ENCODE assay signal across 21 mouse cellular contexts in the genomic region with DNA sequence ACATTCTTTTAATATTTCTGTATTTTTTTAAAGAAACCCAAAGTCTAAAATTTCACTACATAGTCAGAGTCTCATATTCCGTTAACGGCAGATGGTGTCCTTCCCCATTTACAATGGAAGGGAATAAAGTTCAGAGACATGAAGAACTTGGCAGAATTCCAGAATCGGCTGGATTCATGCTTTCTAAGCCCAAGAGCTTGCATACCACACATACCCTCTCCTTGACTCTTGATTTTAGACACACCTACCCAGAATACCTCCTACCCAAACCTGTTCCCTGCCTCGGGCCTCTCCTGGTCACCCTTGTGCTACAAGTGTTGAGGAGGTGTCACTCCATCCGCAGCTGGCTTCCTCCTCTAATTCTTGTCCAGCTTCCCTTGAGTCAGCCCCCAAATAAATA.
DNase-seq lines count a peak whose midpoint lies in the region; ATAC-seq and TF ChIP-seq lines count a peak whose summit lies in the region.
"Had no signal": no experiment of that assay in that cellular context is flagged by ENCODE, and none has a peak within 500 bp of the region (broad histone marks: within the 10 kb centered on the region; RNA-seq: fewer than 3 reads in every experiment).

No protein-coding gene starts in this region.

- H3K27ac ChIP-seq in kidney, embryonic 15.5 days: no peak overlapping the region
- peak overlapping the region; percentile 68 for H3K27ac ChIP-seq in lung, embryonic 16.5 days (ENCODE audit: low read length)
- no peak overlapping the region for H3K27ac ChIP-seq in embryonic facial prominence, embryonic 13.5 days
- H3K27ac ChIP-seq: forebrain, embryonic 10.5 days; gastrocnemius, adult 2 months; hindbrain, postnatal 0 days; liver, embryonic 13.5 days; midbrain, embryonic 13.5 days; neural tube, embryonic 13.5 days; stomach, postnatal 0 days had no signal

- H3K9ac ChIP-seq in kidney, embryonic 15.5 days: no peak overlapping the region
- no peak overlapping the region for H3K9ac ChIP-seq in lung, embryonic 16.5 days (ENCODE audit: low read length)
- H3K9ac ChIP-seq in embryonic facial prominence, embryonic 13.5 days: no peak overlapping the region
- H3K9ac ChIP-seq: liver, embryonic 13.5 days; midbrain, embryonic 13.5 days; neural tube, embryonic 13.5 days had no signal

- no peaks in the 10 kb centered on the region for H3K36me3 ChIP-seq in kidney, embryonic 15.5 days
- no peaks in the 10 kb centered on the region for H3K36me3 ChIP-seq in lung, embryonic 16.5 days (ENCODE audit: control insufficient read depth, insufficient read depth, low read length)
- H3K36me3 ChIP-seq in embryonic facial prominence, embryonic 13.5 days: no peaks in the 10 kb centered on the region
- H3K36me3 ChIP-seq: forebrain, embryonic 10.5 days; liver, embryonic 13.5 days; midbrain, embryonic 13.5 days; neural tube, embryonic 13.5 days had no signal

- H3K4me1 ChIP-seq in kidney, embryonic 15.5 days: peaks cover 4% of the 10 kb centered on the region
- peaks cover 2% of the 10 kb centered on the region for H3K4me1 ChIP-seq in lung, embryonic 16.5 days (replicated peaks; ENCODE audit: control insufficient read depth, insufficient read depth, low read length)
- H3K4me1 ChIP-seq in lung, adult 2 months (ENCODE audit: control insufficient read depth, insufficient read depth, low read length): no peaks in the 10 kb centered on the region
- peaks cover 11% of the 10 kb centered on the region for H3K4me1 ChIP-seq in embryonic facial prominence, embryonic 13.5 days
- H3K4me1 ChIP-seq: liver, embryonic 13.5 days had no signal

- no peak overlapping the region for H3K4me2 ChIP-seq in kidney, embryonic 15.5 days
- no peak overlapping the region for H3K4me2 ChIP-seq in lung, embryonic 16.5 days (ENCODE audit: low read depth, low read length)
- no peak overlapping the region for H3K4me2 ChIP-seq in embryonic facial prominence, embryonic 13.5 days
- H3K4me2 ChIP-seq: liver, embryonic 13.5 days; midbrain, embryonic 13.5 days; neural tube, embryonic 13.5 days had no signal

- TF ChIP-seq POLR2A in lung, adult 2 months (IDR thresholded peaks at IDR 0.05; ENCODE audit: borderline replicate concordance, extremely low read depth, low read depth, low read length): no peak

- WGBS in kidney, embryonic 15.5 days: 52% methylated on average over 5 of the region's 5 CpGs
- 21% methylated on average over 5 of the region's 5 CpGs for WGBS in lung, embryonic 16.5 days
- WGBS in lung, adult 2 months: 53% methylated on average over 5 of the region's 5 CpGs
- WGBS in embryonic facial prominence, embryonic 13.5 days: 37% methylated on average over 5 of the region's 5 CpGs

- H3K4me3 ChIP-seq in kidney, embryonic 15.5 days (replicated peaks): no peak overlapping the region
- H3K4me3 ChIP-seq in lung, embryonic 16.5 days (ENCODE audit: low read length): no peak overlapping the region
- H3K4me3 ChIP-seq in lung, adult 2 months (replicated peaks; ENCODE audit: extremely low read depth, low read depth, low read length): no peak overlapping the region
- no peak overlapping the region for H3K4me3 ChIP-seq in embryonic facial prominence, embryonic 13.5 days
- H3K4me3 ChIP-seq: forebrain, embryonic 10.5 days; gastrocnemius, adult 2 months; liver, embryonic 13.5 days; midbrain, embryonic 13.5 days; neural tube, embryonic 13.5 days had no signal

- ATAC-seq in kidney, embryonic 15.5 days (replicated peaks; ENCODE audit: low FRiP score): peak; percentile 43; the same call in 1 of the 2 replicates
- ATAC-seq in lung, embryonic 16.5 days (ENCODE audit: low read depth): peak; percentile 90
- ATAC-seq in embryonic facial prominence, embryonic 13.5 days (ENCODE audit: insufficient number of reproducible peaks, insufficient read depth, low FRiP score, low TSS enrichment, low read depth): peak; percentile 61; the same call in 1 of the 2 replicates
- no peak for ATAC-seq in granulocyte monocyte progenitor cell, adult 5-6 weeks (replicated peaks; ENCODE audit: poor library complexity, severe bottlenecking)
- ATAC-seq: hindbrain, postnatal 0 days; midbrain, embryonic 13.5 days had no signal

- TF ChIP-seq CTCF in lung, adult 2 months (IDR thresholded peaks at IDR 0.05; ENCODE audit: insufficient read depth, low read length): no peak

- peaks cover 87% of the 10 kb centered on the region for H3K27me3 ChIP-seq in kidney, embryonic 15.5 days
- no peaks in the 10 kb centered on the region for H3K27me3 ChIP-seq in lung, embryonic 16.5 days (ENCODE audit: control insufficient read depth, insufficient read depth, low read depth, low read length)
- H3K27me3 ChIP-seq in embryonic facial prominence, embryonic 13.5 days: 0 out of 2 replicates have a peak, but pooled peaks cover 6% of the 10 kb centered on the region
- H3K27me3 ChIP-seq: liver, embryonic 13.5 days had no signal

- DNase-seq in kidney, postnatal 25 days: no peak
- no peak for DNase-seq in lung, adult 2 months
- DNase-seq in lung, postnatal 25 days (ENCODE audit: low spot score): peak; percentile 23
- no peak for DNase-seq in cerebellum, adult 11-12 months
- DNase-seq: adrenal gland, adult 8-10 months; cerebellum, adult 9-11 months; gastrocnemius, adult 2 months; heart, adult 18-20 months; heart, postnatal 4 days; left cerebral cortex, postnatal 4 days; liver, embryonic 13.5 days; right cerebral cortex, adult 18-20 months had no signal

- H3K9me3 ChIP-seq in kidney, embryonic 15.5 days (replicated peaks): no peaks in the 10 kb centered on the region
- H3K9me3 ChIP-seq in lung, embryonic 16.5 days (ENCODE audit: control insufficient read depth, low read length): peaks cover 3% of the 10 kb centered on the region; the same call in 1 of the 2 replicates
- H3K9me3 ChIP-seq in embryonic facial prominence, embryonic 13.5 days: no peaks in the 10 kb centered on the region
- H3K9me3 ChIP-seq: forebrain, embryonic 10.5 days; liver, embryonic 13.5 days; midbrain, embryonic 13.5 days; neural tube, embryonic 13.5 days had no signal
